Mouse (Mus musculus): ENCODE measurements around the gene Sgcb. TPM values are rescaled to one million over a fixed set of nuclear protein-coding genes. Genes with fewer than 3 reads are reported as not detected.

Sgcb gene
- polyA plus RNA-seq, 1 experiment from 2014 or later = 25.6 TPM

- no peak for ATAC-seq (replicated peaks; ENCODE audit: insufficient number of reproducible peaks, low FRiP score, low TSS enrichment, low read depth)
- no peak for DNase-seq (ENCODE audit: low spot score)
- H3K4me3 ChIP-seq (ENCODE audit: low read depth, low read length) = no peak overlapping the region
- H3K36me3 ChIP-seq (replicated peaks; ENCODE audit: control insufficient read depth, insufficient read depth, low read depth, low read length) = no peaks in the 10 kb centered on the region; the same call in 1 of the 2 replicates
- H3K9ac ChIP-seq (replicated peaks; ENCODE audit: low read length) = no peak overlapping the region; the same call in 1 of the 2 replicates
- H3K4me2 ChIP-seq (ENCODE audit: low read depth, low read length) = no peak overlapping the region
- H3K27ac ChIP-seq (replicated peaks; ENCODE audit: low read depth, low read length) = no peak overlapping the region
- no peaks in the 10 kb centered on the region for H3K4me1 ChIP-seq (ENCODE audit: control insufficient read depth, insufficient read depth, low read length)
- no peaks in the 10 kb centered on the region for H3K27me3 ChIP-seq (ENCODE audit: control insufficient read depth, insufficient read depth, low read length)
- 75% methylated on average over 10 of the region's 10 CpGs for WGBS
- H3K9me3 ChIP-seq (replicated peaks; ENCODE audit: control insufficient read depth, low read length) = no peaks in the 10 kb centered on the region
Measured at GRCm38 (mm10) chr5:73631001-73631558, 16.5 kb downstream of the Sgcb start.

GRCm38 (mm10) chr5:73630141-73630540, 17.4 kb downstream of the Sgcb start:
- Histone ChIP-seq H3K9me3 (replicated peaks; ENCODE audit: control insufficient read depth, low read length) (no peaks in the 10 kb centered on the region), H3K36me3 (replicated peaks; ENCODE audit: control insufficient read depth, insufficient read depth, low read depth, low read length) (no peaks in the 10 kb centered on the region), H3K4me3 (ENCODE audit: low read depth, low read length) (no peak overlapping the region), H3K27me3 (ENCODE audit: control insufficient read depth, insufficient read depth, low read length) (no peaks in the 10 kb centered on the region), H3K27ac (replicated peaks; ENCODE audit: low read depth, low read length) (no peak overlapping the region), H3K4me1 (ENCODE audit: control insufficient read depth, insufficient read depth, low read length) (no peaks in the 10 kb centered on the region), H3K9ac (replicated peaks; ENCODE audit: low read length) (no peak overlapping the region), H3K4me2 (ENCODE audit: low read depth, low read length) (no peak overlapping the region)
- DNase-seq (ENCODE audit: low spot score) = no peak
- WGBS = 87% methylated on average over 5 of the region's 5 CpGs
- no peak for ATAC-seq (replicated peaks; ENCODE audit: insufficient number of reproducible peaks, low FRiP score, low TSS enrichment, low read depth)

GRCm38 (mm10) chr5:73627991-73628390, 19.6 kb downstream of the Sgcb start:
- no peak overlapping the region for H3K27ac ChIP-seq (replicated peaks; ENCODE audit: low read depth, low read length)
- no peak overlapping the region for H3K9ac ChIP-seq (replicated peaks; ENCODE audit: low read length)
- H3K9me3 ChIP-seq (replicated peaks; ENCODE audit: control insufficient read depth, low read length) = no peaks in the 10 kb centered on the region
- no peak overlapping the region for H3K4me2 ChIP-seq (ENCODE audit: low read depth, low read length)
- no peaks in the 10 kb centered on the region for H3K36me3 ChIP-seq (replicated peaks; ENCODE audit: control insufficient read depth, insufficient read depth, low read depth, low read length)
- no peaks in the 10 kb centered on the region for H3K4me1 ChIP-seq (ENCODE audit: control insufficient read depth, insufficient read depth, low read length)
- H3K27me3 ChIP-seq (ENCODE audit: control insufficient read depth, insufficient read depth, low read length) = no peaks in the 10 kb centered on the region
- H3K4me3 ChIP-seq (ENCODE audit: low read depth, low read length) = no peak overlapping the region
- DNase-seq (ENCODE audit: low spot score) (no peak), ATAC-seq (replicated peaks; ENCODE audit: insufficient number of reproducible peaks, low FRiP score, low TSS enrichment, low read depth) (no peak)
- 75% methylated on average over 15 of the region's 15 CpGs for whole genome bisulfite sequencing

- H3K36me3 ChIP-seq (replicated peaks; ENCODE audit: control insufficient read depth, insufficient read depth, low read depth, low read length) = no peaks in the 10 kb centered on the region
- no peak overlapping the region for H3K4me3 ChIP-seq (ENCODE audit: low read depth, low read length)
- ATAC-seq (replicated peaks; ENCODE audit: insufficient number of reproducible peaks, low FRiP score, low TSS enrichment, low read depth) (no peak), DNase-seq (ENCODE audit: low spot score) (no peak)
- H3K4me1 ChIP-seq (ENCODE audit: control insufficient read depth, insufficient read depth, low read length) = no peaks in the 10 kb centered on the region
- no peak overlapping the region for H3K4me2 ChIP-seq (ENCODE audit: low read depth, low read length)
- no peaks in the 10 kb centered on the region for H3K9me3 ChIP-seq (replicated peaks; ENCODE audit: control insufficient read depth, low read length)
- no peak overlapping the region for H3K27ac ChIP-seq (replicated peaks; ENCODE audit: low read depth, low read length)
- 48% methylated on average over 4 of the region's 4 CpGs for WGBS
- no peak overlapping the region for H3K9ac ChIP-seq (replicated peaks; ENCODE audit: low read length)
- no peaks in the 10 kb centered on the region for H3K27me3 ChIP-seq (ENCODE audit: control insufficient read depth, insufficient read depth, low read length)
Measured at GRCm38 (mm10) chr5:73627559-73627958, 20.0 kb downstream of the Sgcb start.

GRCm38 (mm10) chr5:73626842-73627241, 20.7 kb downstream of the Sgcb start:
- Histone ChIP-seq H3K4me2 (ENCODE audit: low read depth, low read length) (no peak overlapping the region), H3K4me1 (ENCODE audit: control insufficient read depth, insufficient read depth, low read length) (no peaks in the 10 kb centered on the region), H3K4me3 (ENCODE audit: low read depth, low read length) (no peak overlapping the region), H3K27ac (replicated peaks; ENCODE audit: low read depth, low read length) (no peak overlapping the region), H3K9me3 (replicated peaks; ENCODE audit: control insufficient read depth, low read length) (no peaks in the 10 kb centered on the region), H3K36me3 (replicated peaks; ENCODE audit: control insufficient read depth, insufficient read depth, low read depth, low read length) (no peaks in the 10 kb centered on the region), H3K27me3 (ENCODE audit: control insufficient read depth, insufficient read depth, low read length) (no peaks in the 10 kb centered on the region), H3K9ac (replicated peaks; ENCODE audit: low read length) (no peak overlapping the region)
- 95% methylated on average over 7 of the region's 7 CpGs for WGBS
- ATAC-seq (replicated peaks; ENCODE audit: insufficient number of reproducible peaks, low FRiP score, low TSS enrichment, low read depth) = no peak
- no peak for DNase-seq (ENCODE audit: low spot score)

- H3K9ac ChIP-seq (replicated peaks; ENCODE audit: low read length) = no peak overlapping the region
- no peak for ATAC-seq (replicated peaks; ENCODE audit: insufficient number of reproducible peaks, low FRiP score, low TSS enrichment, low read depth)
- 39% methylated on average over 1 of the region's 1 CpGs for WGBS
- DNase-seq (ENCODE audit: low spot score) = no peak
- H3K27ac ChIP-seq (replicated peaks; ENCODE audit: low read depth, low read length) = no peak overlapping the region
- H3K9me3 ChIP-seq (replicated peaks; ENCODE audit: control insufficient read depth, low read length) = no peaks in the 10 kb centered on the region
- no peaks in the 10 kb centered on the region for H3K36me3 ChIP-seq (replicated peaks; ENCODE audit: control insufficient read depth, insufficient read depth, low read depth, low read length)
- no peak overlapping the region for H3K4me2 ChIP-seq (ENCODE audit: low read depth, low read length)
- no peaks in the 10 kb centered on the region for H3K4me1 ChIP-seq (ENCODE audit: control insufficient read depth, insufficient read depth, low read length)
- H3K27me3 ChIP-seq (ENCODE audit: control insufficient read depth, insufficient read depth, low read length) = no peaks in the 10 kb centered on the region
- H3K4me3 ChIP-seq (ENCODE audit: low read depth, low read length) = no peak overlapping the region
Measured at GRCm38 (mm10) chr5:73625505-73625904, 22.1 kb downstream of the Sgcb start.

GRCm38 (mm10) chr5:73618969-73619368, 28.6 kb downstream of the Sgcb start:
- ATAC-seq (replicated peaks; ENCODE audit: insufficient number of reproducible peaks, low FRiP score, low TSS enrichment, low read depth) (no peak), DNase-seq (ENCODE audit: low spot score) (no peak)
- 95% methylated on average over 1 of the region's 1 CpGs for WGBS
- Histone ChIP-seq H3K27ac (replicated peaks; ENCODE audit: low read depth, low read length) (no peak overlapping the region), H3K9me3 (replicated peaks; ENCODE audit: control insufficient read depth, low read length) (no peaks in the 10 kb centered on the region), H3K4me3 (ENCODE audit: low read depth, low read length) (no peak overlapping the region), H3K27me3 (ENCODE audit: control insufficient read depth, insufficient read depth, low read length) (no peaks in the 10 kb centered on the region), H3K9ac (replicated peaks; ENCODE audit: low read length) (no peak overlapping the region), H3K4me1 (ENCODE audit: control insufficient read depth, insufficient read depth, low read length) (no peaks in the 10 kb centered on the region), H3K36me3 (replicated peaks; ENCODE audit: control insufficient read depth, insufficient read depth, low read depth, low read length) (no peaks in the 10 kb centered on the region), H3K4me2 (ENCODE audit: low read depth, low read length) (no peak overlapping the region)

GRCm38 (mm10) chr5:73615211-73615610, 32.4 kb downstream of the Sgcb start:
- no peak overlapping the region for H3K4me3 ChIP-seq (ENCODE audit: low read depth, low read length)
- H3K4me2 ChIP-seq (ENCODE audit: low read depth, low read length) = no peak overlapping the region
- no peaks in the 10 kb centered on the region for H3K27me3 ChIP-seq (ENCODE audit: control insufficient read depth, insufficient read depth, low read length)
- no peaks in the 10 kb centered on the region for H3K36me3 ChIP-seq (replicated peaks; ENCODE audit: control insufficient read depth, insufficient read depth, low read depth, low read length)
- H3K27ac ChIP-seq (replicated peaks; ENCODE audit: low read depth, low read length) = no peak overlapping the region
- no peaks in the 10 kb centered on the region for H3K4me1 ChIP-seq (ENCODE audit: control insufficient read depth, insufficient read depth, low read length)
- DNase-seq (ENCODE audit: low spot score) = no peak
- 70% methylated on average over 7 of the region's 7 CpGs for WGBS
- no peak overlapping the region for H3K9ac ChIP-seq (replicated peaks; ENCODE audit: low read length)
- no peak for ATAC-seq (replicated peaks; ENCODE audit: insufficient number of reproducible peaks, low FRiP score, low TSS enrichment, low read depth)
- no peaks in the 10 kb centered on the region for H3K9me3 ChIP-seq (replicated peaks; ENCODE audit: control insufficient read depth, low read length)

All from embryonic facial prominence, embryonic 11.5 days (tissue).